Mouse (Mus musculus) megakaryocyte progenitor cell, adult 5-6 weeks (primary cell): ENCODE results near the gene Slc22a20. TPM values are rescaled to one million over a fixed set of nuclear protein-coding genes. Genes with fewer than 3 reads are reported as not detected.
A peak's percentile ranks its signal among the peaks of the same experiment; 100 is the strongest.

Experiments used
- ATAC-seq: replicated peaks from 2 replicates; pipeline ENCODE4 v1.8.0; 2016; ENCODE audit warnings: mild to moderate bottlenecking, moderate TSS enrichment, inconsistent platforms; ENCODE audit not compliant: poor library complexity
- total RNA-seq, 2 experiments: library from RNA; stranded (forward) in 1 of 2; stranded (reverse) in 1 of 2; fragments of 157-497, 149-512 nt in 1 of 2; fragments of 200-1000 nt in 1 of 2; gene quantifications; 2 replicates each; pipeline versions ENCODE4 v1.2.3 to v1.2.4; 2015 to 2017

Gene Slc22a20
- total RNA-seq (2015) (not detected in 2 replicates), total RNA-seq (2017) (0.44 TPM in 1 of 2 replicates, not detected in the other)

DNA sequence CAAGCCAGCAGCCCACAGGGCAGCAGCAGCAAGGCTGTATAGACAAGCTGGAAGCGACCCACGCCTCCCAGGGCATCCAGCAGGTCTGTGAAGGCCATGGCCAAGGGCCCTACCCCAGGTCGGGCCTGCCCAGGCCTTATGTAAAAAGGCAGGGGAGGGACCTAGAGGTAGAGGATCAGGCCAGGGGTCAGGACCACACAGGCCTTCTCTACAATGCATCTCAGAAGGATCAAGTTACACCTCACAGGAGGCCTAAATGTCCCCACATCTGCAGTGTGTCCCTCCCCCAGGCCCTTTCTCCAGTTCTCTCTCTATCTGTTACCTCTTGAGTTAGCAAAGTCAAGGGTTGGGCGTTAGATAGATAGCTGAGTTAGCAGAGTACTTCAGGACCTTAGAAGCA is at the start of gene Slc22a20:
Gene Slc22a20, minus strand, starts transcription at position 101 of the 400 bp plus-strand sequence.
- no peak for ATAC-seq

DNA sequence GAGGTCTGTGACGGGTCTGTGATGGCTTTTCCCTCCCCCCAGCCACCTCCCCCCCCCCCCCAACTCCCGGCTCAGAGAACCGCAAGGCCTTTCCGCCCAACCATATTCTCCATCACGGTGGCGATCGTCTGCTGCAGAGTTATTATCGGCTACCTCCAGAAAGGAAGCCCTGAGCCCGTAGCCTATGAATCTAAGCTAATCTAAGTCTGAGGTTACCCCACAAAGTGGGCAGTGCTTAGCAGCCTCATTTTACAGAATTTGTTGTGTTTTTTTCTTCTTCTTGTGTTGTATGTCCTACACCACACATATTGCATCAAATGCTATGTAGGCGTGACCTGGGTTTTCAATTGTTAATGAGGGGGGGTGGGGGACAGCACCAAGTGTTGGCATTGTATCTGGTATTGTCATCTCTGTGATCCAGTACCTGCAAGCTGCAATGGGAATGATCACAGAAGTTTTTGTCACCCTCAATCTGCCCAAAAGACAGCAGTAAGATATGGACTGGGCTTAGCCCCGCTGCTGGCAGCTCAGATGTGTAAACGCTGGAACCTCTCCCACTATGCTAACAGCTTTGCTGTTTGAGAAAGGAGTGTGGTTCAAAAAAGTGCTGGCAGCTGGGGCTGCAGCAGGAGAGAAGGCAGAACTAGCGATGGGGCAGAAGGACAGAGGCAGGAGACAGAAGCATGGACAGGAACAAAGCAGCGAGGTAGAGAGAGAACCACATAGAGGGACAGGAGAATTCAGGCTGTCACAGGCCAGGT is 44.8 kb upstream of the Slc22a20 start:
- peak; percentile 44; the same call in 1 of the 2 replicates for ATAC-seq

DNA sequence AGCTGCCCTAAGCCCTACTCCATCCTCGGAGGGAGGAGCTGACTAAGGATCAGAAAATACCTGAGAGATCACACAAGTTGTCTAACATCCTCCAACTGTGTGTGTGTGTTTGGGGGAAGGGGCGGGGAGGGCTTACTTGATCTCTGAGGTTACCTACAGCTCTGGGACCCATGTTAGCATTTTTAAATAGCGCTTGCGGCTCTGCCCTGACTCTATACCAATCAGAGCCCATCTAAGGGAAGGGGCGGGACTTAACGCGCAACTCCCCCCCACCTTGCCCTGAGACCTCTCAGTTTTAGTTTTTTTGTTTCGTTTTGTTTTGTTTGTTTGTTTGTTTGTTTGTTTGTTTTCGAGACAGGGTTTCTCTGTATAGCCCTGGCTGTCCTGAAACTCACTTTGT is 43.5 kb upstream of the Slc22a20 start:
- ATAC-seq = no peak

DNA sequence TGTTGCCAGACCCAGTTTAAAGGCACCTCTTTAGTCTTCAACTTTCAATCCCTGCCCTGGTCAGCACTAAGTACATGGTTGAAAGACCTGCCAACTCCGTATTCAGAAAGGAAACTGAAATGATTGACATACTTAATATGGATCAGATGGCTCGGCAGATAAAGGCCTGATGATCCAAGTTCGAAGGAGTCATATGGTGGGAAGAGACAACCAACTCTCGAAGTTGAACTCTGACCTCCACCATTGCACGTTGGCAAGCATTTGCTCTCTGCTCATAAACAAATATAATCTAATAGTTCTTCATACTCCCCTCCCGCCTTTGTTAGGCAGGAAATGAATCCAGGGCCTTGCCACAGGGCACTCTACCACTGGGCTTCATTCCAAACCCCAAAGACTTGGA is 43.0 kb upstream of the Slc22a20 start:
- ATAC-seq = no peak

DNA sequence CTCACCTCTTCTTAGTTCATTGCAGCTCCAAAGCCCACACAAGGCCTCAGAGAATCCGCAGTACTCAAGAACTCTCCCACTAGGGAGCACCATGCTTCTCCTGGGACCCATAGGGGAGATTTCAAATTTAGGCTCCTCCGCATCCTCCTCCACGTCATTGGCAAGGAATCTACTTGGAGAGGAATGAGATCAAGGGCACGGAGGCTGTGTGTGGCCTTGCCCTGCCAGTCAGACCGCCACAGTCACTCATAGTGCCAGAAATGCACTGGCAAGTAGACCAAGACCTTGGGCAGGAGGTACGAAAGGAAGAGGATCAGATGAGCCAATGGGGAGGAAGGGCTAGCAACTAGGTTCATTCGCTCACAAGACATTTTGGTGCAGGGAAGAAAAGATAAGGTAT is 38.0 kb upstream of the Slc22a20 start:
- no peak for ATAC-seq

DNA sequence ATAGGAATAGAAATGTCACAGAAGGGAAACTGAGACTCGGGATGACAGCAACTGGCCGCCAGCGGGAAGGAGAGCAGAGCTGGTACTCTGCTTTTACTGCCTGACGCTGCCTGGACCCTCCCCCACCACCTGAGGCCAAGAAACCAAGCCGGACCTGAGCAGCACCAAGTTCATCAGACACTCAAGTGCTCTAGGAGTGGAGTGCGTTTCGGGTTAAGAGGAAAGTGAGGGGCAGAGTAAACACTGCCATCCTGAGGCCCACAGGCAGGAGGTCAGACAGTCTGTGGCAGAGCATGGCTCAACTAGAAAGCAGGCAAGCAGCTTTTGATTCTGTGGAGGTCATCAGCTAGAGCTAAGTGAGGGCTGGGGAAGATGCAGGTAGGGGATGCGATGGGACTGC is 37.1 kb upstream of the Slc22a20 start:
- no peak for ATAC-seq

DNA sequence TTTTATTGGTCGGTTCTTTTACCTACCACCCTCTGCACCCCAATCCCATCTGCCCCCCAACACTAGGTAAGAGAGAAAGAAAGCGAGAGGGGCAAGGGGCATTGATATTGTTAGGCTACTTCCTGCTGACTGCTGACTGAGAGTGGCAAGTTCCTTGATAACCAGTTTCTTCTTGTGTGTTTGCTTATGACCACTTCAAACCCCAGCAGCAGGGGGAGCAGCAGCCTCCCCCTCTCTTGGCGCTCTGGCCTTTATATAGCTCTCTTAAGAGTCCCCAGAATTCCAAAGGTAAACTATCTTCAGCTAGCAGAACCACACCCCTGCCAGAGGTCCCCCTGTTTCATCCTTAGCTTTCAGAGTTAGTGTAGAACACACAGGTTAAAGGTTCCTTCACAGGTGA is 34.3 kb upstream of the Slc22a20 start:
- no peak for ATAC-seq

DNA sequence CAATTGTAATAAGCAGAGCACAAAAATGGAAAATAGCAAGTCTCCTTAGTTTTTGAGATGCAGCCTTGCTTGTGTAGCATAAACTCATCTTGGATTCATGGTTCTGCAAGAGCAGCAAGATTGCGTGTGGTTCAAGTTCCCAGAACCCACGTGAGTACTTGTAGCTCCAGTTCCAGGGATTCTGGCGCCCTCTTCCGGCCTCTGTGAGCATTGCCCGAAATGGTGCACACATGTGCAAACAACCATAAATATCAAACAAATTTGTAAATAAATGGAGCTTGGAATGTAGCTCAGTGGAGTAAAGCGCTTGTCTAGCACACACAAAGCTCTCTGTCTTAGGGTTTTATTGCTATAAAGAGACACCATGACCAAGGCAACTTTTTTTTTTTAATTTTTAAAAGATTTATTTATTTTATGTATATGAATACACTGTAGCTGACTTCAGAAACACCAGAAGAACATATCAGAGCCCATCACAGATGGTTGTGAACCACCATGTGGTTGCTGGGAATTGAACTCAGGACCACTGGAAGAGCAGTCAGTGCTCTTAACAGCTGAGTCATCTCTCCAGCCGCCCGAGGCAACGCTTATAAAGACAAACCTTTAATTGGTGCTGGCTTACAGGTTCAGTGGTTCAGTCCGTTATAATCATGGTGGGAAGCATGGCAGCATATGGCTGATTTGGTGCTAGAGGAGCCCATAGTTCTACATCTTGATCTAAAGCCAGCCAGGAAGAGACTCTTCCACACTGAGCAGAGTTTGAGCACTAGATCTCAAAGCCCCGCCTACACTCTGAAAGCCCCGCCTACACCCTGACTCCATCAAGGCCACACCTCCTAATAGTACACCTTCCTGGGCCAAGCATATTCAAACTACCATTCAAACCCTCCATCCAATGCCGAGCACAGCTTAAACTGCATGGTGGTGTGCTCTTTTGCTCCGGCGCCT is 32.5 kb upstream of the Slc22a20 start:
- peak; percentile 59 for ATAC-seq

DNA sequence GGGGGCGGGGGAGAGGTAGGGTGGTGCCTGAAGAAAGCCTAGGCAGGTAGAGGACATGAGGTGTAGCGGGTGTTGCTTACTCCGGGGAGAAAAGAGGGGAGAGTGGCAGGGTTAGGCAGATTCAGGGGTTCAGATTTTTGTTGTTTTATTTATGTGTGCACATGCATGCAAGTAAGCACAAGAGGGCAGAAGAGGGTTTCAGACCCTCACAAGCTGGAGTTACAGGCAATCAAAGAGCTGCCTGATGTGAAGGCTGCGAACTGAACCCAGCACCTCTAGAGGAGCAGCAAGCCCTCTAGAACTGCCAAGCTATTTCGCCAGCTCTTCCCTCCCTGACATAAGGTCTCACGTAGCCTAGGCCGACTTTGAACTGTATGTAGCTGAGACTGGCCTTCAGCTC is 30.6 kb upstream of the Slc22a20 start:
- no peak for ATAC-seq

DNA sequence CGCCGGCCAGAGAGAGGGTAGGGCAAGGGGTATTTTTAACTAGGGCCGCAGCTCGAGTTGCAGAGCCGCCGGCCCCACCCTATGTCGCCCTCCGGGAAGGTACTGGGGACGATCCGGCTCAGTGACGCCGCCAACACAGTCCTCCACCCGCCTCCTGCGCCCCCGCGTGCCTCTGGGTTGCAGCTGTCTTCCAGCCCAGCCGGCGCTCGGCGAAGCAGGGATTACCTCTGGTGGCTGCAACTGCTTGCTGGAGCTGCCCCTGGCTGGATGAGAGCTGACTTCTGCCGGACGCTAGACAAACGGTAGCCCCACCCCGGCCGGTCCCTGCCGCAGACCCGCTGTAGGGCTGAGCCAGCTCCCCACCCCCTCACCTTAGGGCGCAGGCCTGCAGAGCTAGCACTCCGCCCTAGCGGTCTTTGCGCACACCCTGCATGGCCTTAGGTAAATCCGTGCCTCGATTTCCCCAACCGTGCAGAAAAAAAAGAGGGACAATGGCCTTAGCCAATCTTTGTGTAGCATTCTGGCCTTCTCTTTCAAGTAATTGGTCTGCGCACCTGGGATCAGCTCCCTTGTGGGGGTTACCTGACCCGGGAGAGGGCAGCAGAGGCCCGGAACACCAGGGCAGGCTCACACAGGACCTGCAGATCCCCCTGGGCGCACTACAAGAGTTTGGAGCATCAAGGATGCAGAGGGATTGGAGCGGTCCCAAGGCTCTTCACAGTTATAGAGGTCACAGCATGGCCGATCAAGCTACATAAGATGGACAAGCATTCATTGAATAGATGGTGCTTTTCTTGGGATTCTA is 29.8 kb upstream of the Slc22a20 start, which contains the start of gene Capn1:
Gene Capn1, minus strand, starts transcription at position 387 of the 805 bp plus-strand sequence.
- ATAC-seq = peak; percentile 66

DNA sequence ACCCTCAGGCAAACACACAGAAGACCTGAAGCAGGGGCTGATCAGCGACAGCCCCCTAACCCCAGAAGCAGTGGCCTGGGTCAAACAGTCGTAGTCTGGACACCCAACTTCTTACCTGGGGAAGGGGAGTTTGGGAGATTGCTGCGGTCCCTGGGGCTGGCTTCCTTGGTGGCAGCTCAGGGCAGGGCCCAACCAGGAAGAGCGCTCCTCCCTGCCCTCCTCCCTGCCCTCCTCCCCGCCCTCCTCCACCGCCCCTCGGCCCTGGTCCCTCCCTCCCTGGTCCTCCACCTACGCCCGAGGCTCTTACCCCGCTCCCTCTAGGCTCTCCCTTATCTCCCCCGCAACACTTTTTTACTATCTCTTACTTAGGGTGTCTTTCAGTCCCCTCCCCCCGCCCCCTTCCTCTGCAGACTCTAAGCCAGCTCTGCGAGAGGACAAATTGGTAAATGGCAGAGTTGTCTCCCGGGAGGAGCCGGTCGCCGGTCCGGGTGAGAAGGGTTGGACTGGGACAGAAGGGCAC is 29.1 kb upstream of the Slc22a20 start:
- peak; percentile 79 for ATAC-seq

DNA sequence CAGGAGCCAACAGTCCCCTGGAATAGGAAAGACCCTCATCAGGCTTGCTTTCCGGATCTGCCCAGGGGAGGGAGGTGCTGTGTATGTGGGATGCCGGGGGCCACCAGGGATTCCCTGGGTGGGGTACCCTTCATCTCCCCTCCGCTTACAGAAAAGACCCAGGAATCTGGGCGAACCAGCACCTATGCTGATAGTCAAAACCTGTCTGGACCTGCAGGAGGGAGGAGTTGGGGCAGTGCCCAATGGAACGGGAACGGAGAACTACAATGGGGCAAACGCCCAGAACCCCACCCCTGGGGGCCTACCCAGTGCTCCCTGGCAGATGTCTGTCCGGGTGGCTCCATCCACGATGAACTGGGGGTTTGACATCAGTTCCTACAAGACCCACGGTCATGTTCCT is 27.7 kb upstream of the Slc22a20 start:
- ATAC-seq = no peak

DNA sequence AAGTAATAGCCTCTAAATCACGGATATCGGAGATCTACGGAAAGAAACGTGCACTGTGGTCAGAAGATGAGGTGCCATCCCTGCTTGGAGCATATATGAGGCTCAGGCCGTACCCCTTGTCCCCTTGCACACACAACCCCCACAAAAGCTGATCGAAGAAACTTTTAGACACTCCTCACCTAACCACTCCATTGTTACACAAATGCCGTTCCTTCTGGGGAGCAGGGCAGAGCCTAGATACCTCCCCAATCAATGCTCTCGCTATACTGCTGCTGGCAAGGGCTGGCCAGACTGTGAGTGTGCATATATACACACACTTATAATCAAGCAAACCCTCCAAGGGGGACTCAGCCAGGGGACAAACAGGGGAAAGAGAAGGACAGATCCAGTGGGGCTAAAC is 23.2 kb upstream of the Slc22a20 start:
- no peak for ATAC-seq

DNA sequence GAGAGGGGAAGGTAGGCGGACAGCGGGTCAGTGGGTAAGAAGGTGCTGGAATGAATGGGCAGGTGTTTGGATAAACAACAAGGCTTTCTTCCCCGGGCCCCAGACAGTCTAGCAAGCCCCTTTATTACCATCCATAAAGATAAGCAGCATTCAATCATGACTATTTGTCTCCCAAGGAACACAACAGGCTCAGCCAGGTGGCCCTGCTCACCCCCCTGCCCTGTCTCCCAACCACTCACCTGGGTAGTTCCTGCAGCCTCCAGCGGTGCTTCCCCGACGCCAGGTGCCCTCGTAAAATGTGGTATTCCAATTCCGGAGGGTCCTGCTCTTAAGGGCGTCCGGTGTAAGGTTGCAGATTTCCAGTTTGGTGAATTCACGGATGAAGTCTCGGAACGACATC is 21.1 kb upstream of the Slc22a20 start:
- no peak for ATAC-seq

DNA sequence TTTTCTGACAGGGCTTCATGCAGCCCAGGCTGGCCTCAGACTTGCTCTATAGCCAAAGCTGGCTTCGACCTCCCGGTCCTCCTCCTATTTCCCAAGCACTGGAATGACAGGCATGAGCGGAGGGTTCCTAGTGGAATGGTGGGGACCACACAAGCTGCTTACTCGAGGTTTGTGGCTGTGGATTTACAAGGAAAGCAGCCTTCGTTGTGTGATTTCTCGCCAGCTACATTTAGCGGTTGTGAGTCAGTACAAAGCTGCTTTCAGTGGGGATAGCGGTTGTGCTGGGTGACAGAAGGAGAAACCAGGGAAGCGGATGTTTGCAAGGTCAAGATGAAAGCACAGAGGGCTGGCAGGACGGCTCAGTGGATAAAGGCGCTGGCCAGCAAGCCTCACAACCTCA is 19.6 kb upstream of the Slc22a20 start:
- no peak for ATAC-seq

DNA sequence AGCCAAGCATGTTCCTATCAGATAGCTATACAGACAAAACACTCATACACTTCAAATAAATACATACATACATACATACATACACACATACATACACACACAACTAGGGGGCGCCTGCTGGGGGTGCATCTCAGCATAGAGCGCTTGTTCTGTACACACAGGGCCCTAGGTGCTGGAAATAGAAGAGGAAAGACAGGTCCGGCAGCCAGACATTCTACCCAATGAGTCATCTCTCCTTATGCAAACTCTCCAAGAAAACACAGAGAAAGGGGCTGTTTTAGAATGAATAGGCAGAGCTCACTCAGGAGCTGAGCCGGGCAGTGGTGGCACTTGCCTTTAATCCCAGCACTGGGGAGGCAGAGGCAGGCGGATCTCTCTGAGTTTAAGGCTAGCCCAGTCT is 14.0 kb upstream of the Slc22a20 start:
- ATAC-seq = no peak

DNA sequence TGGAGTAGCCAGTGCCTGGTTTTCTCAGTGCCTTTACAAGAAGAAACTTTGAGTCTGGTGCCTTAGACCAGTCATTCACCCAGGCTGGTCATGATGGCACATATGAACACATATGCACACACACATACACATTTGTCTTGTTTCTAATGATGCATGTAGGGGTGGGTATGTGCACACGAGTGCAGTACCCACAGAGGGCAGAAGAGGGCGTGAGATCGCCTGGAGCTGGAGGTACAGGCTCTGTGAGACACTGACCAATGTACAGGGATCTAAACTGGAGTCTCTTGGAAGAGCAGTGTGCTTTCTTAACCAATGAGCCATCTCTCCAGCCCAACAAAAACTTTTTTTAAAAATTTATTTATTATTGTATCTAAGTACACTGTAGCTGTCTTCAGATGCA is 12.2 kb upstream of the Slc22a20 start:
- 0 out of 2 replicates have a peak, but pooled peaks have one; percentile 39 for ATAC-seq

DNA sequence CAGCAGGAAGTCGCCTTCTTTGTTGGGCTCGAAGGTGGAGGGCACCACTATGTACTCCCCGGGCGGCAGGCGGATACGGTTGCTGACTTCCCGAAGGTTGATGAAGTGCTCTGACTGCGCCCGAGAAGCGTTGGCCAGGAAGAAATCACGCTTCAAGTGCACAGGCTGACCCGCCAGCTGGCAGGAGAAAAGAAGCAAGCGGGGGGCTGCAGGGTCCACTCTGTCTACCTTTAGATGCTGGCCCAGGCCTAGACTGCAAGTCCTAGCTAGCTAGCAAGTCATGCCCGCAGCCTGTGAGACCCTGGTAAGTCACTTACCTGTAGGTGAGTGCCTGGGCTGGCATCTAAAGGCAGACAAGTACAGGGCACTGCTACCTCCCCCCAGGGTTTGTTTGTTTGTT is 8.8 kb upstream of the Slc22a20 start:
- ATAC-seq = no peak

DNA sequence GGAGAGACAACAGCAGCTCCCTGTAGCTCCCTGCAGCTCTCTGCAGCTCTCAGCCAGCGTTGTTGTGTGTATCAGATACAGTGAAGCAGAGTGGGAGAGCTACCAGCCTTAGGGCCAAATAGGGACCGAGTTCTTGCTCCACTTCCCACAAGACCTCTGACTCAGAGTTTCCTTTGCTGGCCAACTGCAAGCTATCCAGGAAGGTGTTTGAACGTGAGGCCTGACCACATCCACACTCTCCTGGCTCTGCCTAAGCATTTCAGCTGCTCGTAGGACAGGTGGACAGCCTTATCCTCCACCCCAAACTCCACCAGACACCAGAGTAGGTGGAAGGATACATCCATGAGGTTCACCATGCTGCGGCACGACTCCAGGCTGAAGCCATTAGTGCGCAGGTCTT is 6.1 kb upstream of the Slc22a20 start:
- peak; percentile 59 for ATAC-seq

DNA sequence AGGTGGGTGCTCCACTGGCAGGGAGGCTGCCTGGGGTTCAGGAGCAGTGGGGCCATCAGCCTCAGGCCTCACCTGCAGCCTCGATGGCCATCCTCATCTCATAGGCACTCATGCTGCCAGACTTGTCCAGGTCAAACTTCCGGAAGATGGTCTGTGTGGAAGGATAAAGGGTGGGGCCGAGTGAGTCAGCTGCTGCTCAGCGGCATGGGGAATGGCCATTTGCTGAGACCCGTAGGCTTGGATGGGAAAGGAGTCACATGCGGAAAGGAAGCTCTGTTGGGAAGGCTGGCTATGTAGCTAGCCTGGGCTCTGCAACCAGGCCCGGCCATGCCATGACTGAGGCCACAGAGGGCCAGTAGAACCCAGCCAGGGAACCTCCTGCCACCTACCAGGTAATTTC is 5.5 kb upstream of the Slc22a20 start:
- no peak for ATAC-seq

DNA sequence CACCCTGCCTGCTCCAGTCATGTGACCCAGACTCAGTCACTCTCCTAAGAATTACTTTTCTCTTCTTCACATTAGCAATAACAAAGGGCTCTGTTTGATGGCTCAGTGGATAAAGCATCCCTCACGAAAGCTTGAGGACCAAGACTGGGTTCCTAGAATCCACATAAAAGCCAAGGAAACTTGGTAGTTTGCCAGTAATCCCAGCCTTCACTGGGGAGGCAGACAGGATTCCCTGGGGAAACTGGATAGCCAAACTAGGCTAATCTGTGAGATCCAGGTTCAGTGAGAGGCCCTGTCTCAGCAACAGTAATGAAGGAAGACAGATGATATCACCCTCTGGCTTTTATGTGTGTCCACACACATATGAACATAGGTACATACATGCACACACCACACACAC is 5.0 kb upstream of the Slc22a20 start:
- ATAC-seq = no peak
